Mouse (Mus musculus) E14TG2a.4 (cell line): Measurements from ENCODE around the gene Nol9.

Experiments
- CTCF ChIP-seq: conservative IDR thresholded peaks from 2 replicates; pipeline ENCODE4 v1.5.1; 2014; ENCODE audit warnings: low read length
- NANOG ChIP-seq: IDR thresholded peaks from 2 replicates; pipeline ENCODE4 v1.6.1; 2014; ENCODE audit warnings: borderline replicate concordance, low read length, mixed read lengths
- POU5F1 ChIP-seq: IDR thresholded peaks from 2 replicates; pipeline ENCODE4 v1.6.1; 2014; ENCODE audit warnings: low read length, borderline replicate concordance

DNA sequence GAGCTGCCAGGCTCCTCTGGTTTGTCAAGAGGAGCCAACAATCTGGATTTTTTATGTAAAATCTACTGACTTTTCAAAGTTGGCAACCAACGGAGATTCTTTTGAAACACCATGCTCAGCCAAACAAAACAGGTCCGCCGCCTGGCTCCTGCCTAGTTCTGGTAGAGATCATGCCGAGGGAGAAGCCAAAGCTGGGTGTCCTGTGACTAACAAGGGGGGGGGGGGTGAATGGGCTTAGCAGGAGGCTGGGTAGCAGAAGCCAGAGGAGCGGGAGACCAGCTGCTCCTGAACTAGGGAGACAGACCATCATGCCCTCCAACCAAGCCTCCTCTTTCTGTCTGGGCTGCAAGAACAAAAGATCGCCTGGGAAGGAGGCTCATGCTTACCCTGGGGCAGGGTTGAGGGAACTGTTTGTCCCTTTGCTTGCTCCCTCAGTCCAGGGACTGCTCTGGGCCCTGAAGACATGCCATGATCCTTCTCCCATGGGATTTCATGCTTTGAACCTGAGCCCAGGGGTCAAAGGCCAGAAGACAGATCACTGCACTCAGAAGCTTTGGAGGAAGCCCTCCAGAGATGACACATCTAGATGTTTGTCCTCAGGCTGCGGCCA, 44.6 kb downstream of the Nol9 start:
- no peak for TF ChIP-seq CTCF
- TF ChIP-seq POU5F1, result no peak
- no peak for TF ChIP-seq NANOG
